Mouse (Mus musculus): Measurements from ENCODE around the gene Tnk1. TPM values are rescaled to one million over a fixed set of nuclear protein-coding genes. Genes with fewer than 3 reads are reported as not detected.

The Tnk1 gene
- polyA plus RNA-seq, 1 experiment from 2014 or later = 0.28 TPM

GRCm38 (mm10) chr11:69850754-69851153 is 7.8 kb downstream of the Tnk1 start:
- Histone ChIP-seq H3K27ac (ENCODE audit: low read depth, low read length) (no peak overlapping the region), H3K4me2 (ENCODE audit: low read depth, low read length) (no peak overlapping the region), H3K9me3 (ENCODE audit: control insufficient read depth, low read length) (no peaks in the 10 kb centered on the region), H3K4me3 (ENCODE audit: low read depth, low read length) (no peak overlapping the region), H3K9ac (replicated peaks; ENCODE audit: low read depth, low read length) (no peak overlapping the region), H3K4me1 (ENCODE audit: control insufficient read depth, insufficient read depth, low read length) (peaks cover 15% of the 10 kb centered on the region), H3K36me3 (ENCODE audit: control insufficient read depth, insufficient read depth, low read length) (peaks cover 9% of the 10 kb centered on the region; the same call in 1 of the 2 replicates), H3K27me3 (ENCODE audit: control insufficient read depth, insufficient read depth, low read length) (no peaks in the 10 kb centered on the region)
- WGBS = 76% methylated on average over 8 of the region's 8 CpGs
- no peak for ATAC-seq (ENCODE audit: low read depth)

DNA sequence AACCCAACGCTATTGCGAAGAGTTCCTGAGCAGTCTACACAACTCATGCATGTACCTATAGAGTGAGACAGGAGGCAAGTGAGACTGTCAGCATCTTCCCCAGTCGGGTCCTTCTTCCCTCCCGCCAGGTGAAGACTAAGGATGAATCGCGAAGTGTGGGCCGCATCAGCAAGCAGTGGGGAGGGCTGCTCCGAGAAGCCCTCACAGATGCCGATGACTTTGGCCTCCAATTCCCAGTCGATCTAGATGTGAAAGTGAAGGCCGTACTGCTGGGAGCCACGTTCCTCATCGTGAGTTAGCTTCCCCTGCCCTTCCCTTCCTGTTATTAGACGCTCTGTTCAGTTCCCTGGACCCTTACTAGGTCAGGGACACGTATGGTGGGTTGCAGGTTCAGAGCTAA is 8.6 kb downstream of the Tnk1 start:
- peaks cover 9% of the 10 kb centered on the region; the same call in 1 of the 2 replicates for H3K36me3 ChIP-seq (ENCODE audit: control insufficient read depth, insufficient read depth, low read length)
- H3K4me2 ChIP-seq (ENCODE audit: low read depth, low read length) = no peak overlapping the region
- no peak for ATAC-seq (ENCODE audit: low read depth)
- no peak overlapping the region for H3K4me3 ChIP-seq (ENCODE audit: low read depth, low read length)
- no peak overlapping the region for H3K9ac ChIP-seq (replicated peaks; ENCODE audit: low read depth, low read length)
- no peaks in the 10 kb centered on the region for H3K9me3 ChIP-seq (ENCODE audit: control insufficient read depth, low read length)
- peaks cover 21% of the 10 kb centered on the region for H3K4me1 ChIP-seq (ENCODE audit: control insufficient read depth, insufficient read depth, low read length)
- H3K27me3 ChIP-seq (ENCODE audit: control insufficient read depth, insufficient read depth, low read length) = no peaks in the 10 kb centered on the region
- H3K27ac ChIP-seq (ENCODE audit: low read depth, low read length) = no peak overlapping the region
- WGBS = 96% methylated on average over 15 of the region's 15 CpGs

DNA sequence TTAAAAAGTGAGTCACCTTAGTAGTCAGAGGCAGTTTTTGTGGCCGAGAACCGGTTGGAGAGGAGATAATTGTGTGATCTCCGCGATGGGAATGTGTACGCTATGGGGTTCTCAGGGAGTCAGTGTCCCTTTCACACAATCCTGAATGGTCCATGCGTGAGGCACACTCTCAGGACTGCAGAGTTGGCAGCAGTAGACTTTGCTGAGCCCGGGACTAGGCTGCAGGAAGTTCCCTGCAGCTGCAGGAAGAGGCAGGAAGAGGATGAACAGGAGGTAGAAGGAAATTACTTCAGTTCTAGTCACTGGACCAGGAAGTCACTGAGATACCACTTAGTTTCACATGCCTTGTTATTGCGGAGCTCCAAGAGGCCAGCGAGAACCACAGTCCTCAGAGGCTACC is 9.4 kb downstream of the Tnk1 start:
- WGBS = 93% methylated on average over 9 of the region's 9 CpGs
- H3K27ac ChIP-seq (ENCODE audit: low read depth, low read length) = no peak overlapping the region
- no peaks in the 10 kb centered on the region for H3K9me3 ChIP-seq (ENCODE audit: control insufficient read depth, low read length)
- H3K36me3 ChIP-seq (ENCODE audit: control insufficient read depth, insufficient read depth, low read length) = peaks cover 9% of the 10 kb centered on the region; the same call in 1 of the 2 replicates
- H3K4me1 ChIP-seq (ENCODE audit: control insufficient read depth, insufficient read depth, low read length) = peaks cover 21% of the 10 kb centered on the region
- no peak overlapping the region for H3K9ac ChIP-seq (replicated peaks; ENCODE audit: low read depth, low read length)
- H3K27me3 ChIP-seq (ENCODE audit: control insufficient read depth, insufficient read depth, low read length) = no peaks in the 10 kb centered on the region
- no peak overlapping the region for H3K4me3 ChIP-seq (ENCODE audit: low read depth, low read length)
- no peak overlapping the region for H3K4me2 ChIP-seq (ENCODE audit: low read depth, low read length)
- ATAC-seq (ENCODE audit: low read depth) = no peak

- H3K36me3 ChIP-seq (ENCODE audit: control insufficient read depth, insufficient read depth, low read length) = peaks cover 9% of the 10 kb centered on the region; the same call in 1 of the 2 replicates
- H3K9me3 ChIP-seq (ENCODE audit: control insufficient read depth, low read length) = no peaks in the 10 kb centered on the region
- H3K27ac ChIP-seq (ENCODE audit: low read depth, low read length) = no peak overlapping the region
- H3K27me3 ChIP-seq (ENCODE audit: control insufficient read depth, insufficient read depth, low read length) = no peaks in the 10 kb centered on the region
- H3K4me1 ChIP-seq (ENCODE audit: control insufficient read depth, insufficient read depth, low read length) = peaks cover 21% of the 10 kb centered on the region
- H3K9ac ChIP-seq (replicated peaks; ENCODE audit: low read depth, low read length) = no peak overlapping the region
- 95% methylated on average over 6 of the region's 6 CpGs for WGBS
- peak overlapping the region; percentile 78; the same call in 1 of the 2 replicates for H3K4me3 ChIP-seq (ENCODE audit: low read depth, low read length)
- no peak for ATAC-seq (ENCODE audit: low read depth)
- peak overlapping the region; percentile 95 for H3K4me2 ChIP-seq (ENCODE audit: low read depth, low read length)
Measured at GRCm38 (mm10) chr11:69848021-69848420, 10.5 kb downstream of the Tnk1 start.

GRCm38 (mm10) chr11:69846738-69847688 is 11.5 kb downstream of the Tnk1 start:
- peak overlapping the region; percentile 78 for H3K4me3 ChIP-seq (ENCODE audit: low read depth, low read length)
- H3K36me3 ChIP-seq (ENCODE audit: control insufficient read depth, insufficient read depth, low read length) = peaks cover 9% of the 10 kb centered on the region; the same call in 1 of the 2 replicates
- H3K4me2 ChIP-seq (ENCODE audit: low read depth, low read length) = peak overlapping the region; percentile 95
- H3K27me3 ChIP-seq (ENCODE audit: control insufficient read depth, insufficient read depth, low read length) = no peaks in the 10 kb centered on the region
- H3K9ac ChIP-seq (replicated peaks; ENCODE audit: low read depth, low read length) = peak overlapping the region; percentile 93
- peak; percentile 30 for ATAC-seq (ENCODE audit: low read depth)
- peak overlapping the region; percentile 96 for H3K27ac ChIP-seq (ENCODE audit: low read depth, low read length)
- 10% methylated on average over 37 of the region's 37 CpGs for WGBS
- no peaks in the 10 kb centered on the region for H3K9me3 ChIP-seq (ENCODE audit: control insufficient read depth, low read length)
- peaks cover 21% of the 10 kb centered on the region for H3K4me1 ChIP-seq (ENCODE audit: control insufficient read depth, insufficient read depth, low read length)

DNA sequence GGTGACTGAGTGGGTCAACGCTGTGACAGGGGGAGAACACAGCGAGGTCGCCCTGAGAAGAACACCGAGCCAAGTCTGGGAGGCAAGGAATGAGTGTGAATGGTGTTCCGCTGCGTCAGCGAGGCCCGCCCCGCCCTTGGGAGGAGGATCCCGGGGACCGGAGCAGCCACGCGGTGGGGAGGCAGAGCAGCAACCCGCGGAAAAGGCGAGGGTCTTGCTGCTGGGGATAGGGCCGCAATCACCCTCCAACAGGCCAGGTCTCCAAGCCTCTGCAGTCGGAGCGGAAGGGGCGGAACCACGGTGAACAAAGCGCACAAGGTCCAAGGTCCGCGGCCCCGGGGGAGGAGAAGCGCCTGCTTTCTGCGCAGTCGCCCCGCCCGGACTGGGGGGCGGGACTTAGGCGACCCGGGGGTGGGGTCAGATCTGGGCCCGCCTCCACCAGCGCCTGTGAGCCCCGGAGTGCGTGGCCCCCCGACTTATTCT is 12.3 kb downstream of the Tnk1 start, which contains the start of gene Plscr3:
TSS of gene Plscr3 (plus strand) at position 179 of the 483 bp plus-strand sequence.
- H3K4me3 ChIP-seq (ENCODE audit: low read depth, low read length) = peak within 1 kb of the TSS; percentile 78
- ATAC-seq (ENCODE audit: low read depth) = peak; percentile 92
- H3K4me1 ChIP-seq (ENCODE audit: control insufficient read depth, insufficient read depth, low read length) = peaks cover 21% of the 10 kb centered on the region
- peak within 1 kb of the TSS; percentile 96 for H3K27ac ChIP-seq (ENCODE audit: low read depth, low read length)
- H3K36me3 ChIP-seq (ENCODE audit: control insufficient read depth, insufficient read depth, low read length) = peaks cover 5% of the 10 kb centered on the region; the same call in 1 of the 2 replicates
- WGBS = under 1% methylated on average over 38 of the region's 38 CpGs
- no peaks in the 10 kb centered on the region for H3K27me3 ChIP-seq (ENCODE audit: control insufficient read depth, insufficient read depth, low read length)
- peak within 1 kb of the TSS; percentile 95 for H3K4me2 ChIP-seq (ENCODE audit: low read depth, low read length)
- no peaks in the 10 kb centered on the region for H3K9me3 ChIP-seq (ENCODE audit: control insufficient read depth, low read length)
- H3K9ac ChIP-seq (replicated peaks; ENCODE audit: low read depth, low read length) = peak within 1 kb of the TSS; percentile 93

GRCm38 (mm10) chr11:69838714-69839104 is 19.8 kb downstream of the Tnk1 start:
- Histone ChIP-seq H3K4me3 (ENCODE audit: low read depth, low read length) (peak overlapping the region; percentile 92), H3K9me3 (ENCODE audit: control insufficient read depth, low read length) (no peaks in the 10 kb centered on the region), H3K27me3 (ENCODE audit: control insufficient read depth, insufficient read depth, low read length) (no peaks in the 10 kb centered on the region), H3K36me3 (ENCODE audit: control insufficient read depth, insufficient read depth, low read length) (peaks cover 2% of the 10 kb centered on the region), H3K9ac (replicated peaks; ENCODE audit: low read depth, low read length) (peak overlapping the region; percentile 56), H3K4me2 (ENCODE audit: low read depth, low read length) (peak overlapping the region; percentile 98), H3K27ac (ENCODE audit: low read depth, low read length) (peak overlapping the region; percentile 85), H3K4me1 (ENCODE audit: control insufficient read depth, insufficient read depth, low read length) (peaks cover 24% of the 10 kb centered on the region)
- ATAC-seq (ENCODE audit: low read depth) = no peak
- 3% methylated on average over 7 of the region's 7 CpGs for WGBS

- Histone ChIP-seq H3K9ac (replicated peaks; ENCODE audit: low read depth, low read length) (peak within 1 kb of the TSS; percentile 93), H3K27ac (ENCODE audit: low read depth, low read length) (peak within 1 kb of the TSS; percentile 97), H3K4me3 (ENCODE audit: low read depth, low read length) (peak within 1 kb of the TSS; percentile 92), H3K36me3 (ENCODE audit: control insufficient read depth, insufficient read depth, low read length) (peaks cover 8% of the 10 kb centered on the region), H3K4me1 (ENCODE audit: control insufficient read depth, insufficient read depth, low read length) (peaks cover 29% of the 10 kb centered on the region), H3K4me2 (ENCODE audit: low read depth, low read length) (peak within 1 kb of the TSS; percentile 98), H3K27me3 (ENCODE audit: control insufficient read depth, insufficient read depth, low read length) (no peaks in the 10 kb centered on the region), H3K9me3 (ENCODE audit: control insufficient read depth, low read length) (no peaks in the 10 kb centered on the region)
- peak; percentile 89 for ATAC-seq (ENCODE audit: low read depth)
- 0% methylated on average over 34 of the region's 34 CpGs for WGBS
Measured at GRCm38 (mm10) chr11:69837952-69838713, 20.4 kb downstream of the Tnk1 start, which contains the start of gene Tmem256. TSS of gene Tmem256 (plus strand) at chr11:69838514.
